Mouse (Mus musculus) heart, adult 18-20 months (tissue): ENCODE measurements around the gene Tnfrsf1a. TPM values are rescaled to one million over a fixed set of nuclear protein-coding genes. Genes with fewer than 3 reads are reported as not detected.
"Not testable (repeated sequence)": the region's sequence is repeated elsewhere in the genome, so short reads cannot be mapped to it uniquely, and the experiment has no call there.

Experiments used
- DNase-seq, 2 experiments: peaks; one replicate each; pipeline ENCODE4 v3.0.0; 2021 to 2022; ENCODE audit warnings: mixed read lengths in 1 of 2
- long read RNA-seq, 2 experiments: library from polyadenylated mRNA; stranded (forward); transcript quantifications; one replicate each; pipeline ENCODE4 v2.0.0; 2021
- total RNA-seq, 2 experiments: library from RNA; stranded (reverse); gene quantifications; 2 replicates each; pipeline ENCODE4 v1.2.3; 2021

Gene Tnfrsf1a
- 10 to 100 TPM; 47.5 to 50.8 TPM for total RNA-seq
- long read RNA-seq, experiment 1, transcript Tnfrsf1a-201 (10 exons, 2,156 nt): major isoform, 16 of 24 reads
- long read RNA-seq, experiment 1, partial matches to known transcripts: 7 of 24 reads
- long read RNA-seq, experiment 1, other reads (novel, unspliced or antisense): 1 of 24 reads
- long read RNA-seq, experiment 2, transcript Tnfrsf1a-201 (10 exons, 2,156 nt): major isoform, 13 of 15 reads
- long read RNA-seq, experiment 2, partial matches to known transcripts: 2 of 15 reads
- long read RNA-seq, experiment 2, other reads (novel, unspliced or antisense): 0 of 15 reads

GRCm38 (mm10) chr6:125348721-125349574 lies at the start of gene Tnfrsf1a:
TSS of gene Tnfrsf1a (plus strand) at chr6:125349362.
- DNase-seq: peak in 1 of 2 experiments; percentile 50

DNA sequence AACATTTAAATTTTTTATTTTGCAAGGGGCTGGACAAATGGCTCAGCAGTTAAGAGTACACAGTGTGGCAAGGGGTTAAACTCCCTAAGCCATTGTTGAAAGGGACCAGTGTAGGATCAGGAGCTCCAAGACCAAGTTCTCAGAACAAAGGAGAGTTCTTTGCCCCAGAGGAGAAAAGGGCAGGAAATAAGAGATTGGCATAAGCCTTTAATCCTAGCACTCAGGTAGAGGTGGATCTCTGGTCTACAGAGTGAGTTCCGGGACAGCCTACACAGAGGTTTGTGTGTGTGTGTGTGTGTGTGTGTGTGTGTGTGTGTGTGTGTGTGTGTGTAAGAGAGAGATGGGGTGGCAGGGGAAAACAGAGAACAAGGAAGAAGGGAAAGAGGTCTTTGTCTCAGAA lies 48.2 kb upstream of the Tnfrsf1a start:
- DNase-seq: no peak

DNA sequence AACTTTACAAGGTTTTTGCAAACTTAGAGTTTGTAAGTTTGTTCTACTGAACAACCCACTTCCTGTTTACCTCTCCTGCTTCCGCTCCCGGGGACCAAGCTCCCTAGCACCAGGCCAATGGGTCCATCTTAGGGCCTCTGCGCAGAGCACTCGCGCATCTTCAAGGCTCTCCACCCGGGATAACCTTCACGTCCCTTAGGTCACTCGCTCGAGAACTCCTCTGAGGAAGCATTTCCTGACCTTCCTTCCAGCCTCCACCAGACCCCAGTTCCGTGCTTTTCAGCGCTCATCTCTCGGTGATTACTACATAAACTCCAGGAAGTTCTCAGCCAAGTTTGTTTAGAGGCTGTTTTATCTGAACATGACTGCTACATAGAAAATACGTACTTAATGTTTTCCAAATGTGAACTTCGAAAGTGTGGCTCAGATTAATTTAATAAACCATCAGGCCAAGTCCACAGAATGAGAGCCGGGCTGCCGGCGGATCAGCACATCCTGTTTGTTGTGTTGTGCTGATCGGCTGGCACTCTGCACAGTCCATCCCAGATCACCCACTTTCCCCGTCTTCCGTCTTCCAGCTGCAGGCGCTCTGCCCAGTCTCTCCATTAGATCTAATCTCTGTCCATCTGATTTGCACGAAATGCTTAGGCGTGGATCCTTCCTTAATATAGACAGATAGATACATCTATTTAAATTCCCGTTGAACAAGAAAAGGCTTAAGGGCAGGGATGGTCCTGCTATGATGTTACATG lies 46.8 kb upstream of the Tnfrsf1a start:
- peak in 1 of 2 experiments; percentile 35 for DNase-seq

- DNase-seq: no peak
Observed at GRCm38 (mm10) chr6:125303242-125303641, 45.9 kb upstream of the Tnfrsf1a start.

DNA sequence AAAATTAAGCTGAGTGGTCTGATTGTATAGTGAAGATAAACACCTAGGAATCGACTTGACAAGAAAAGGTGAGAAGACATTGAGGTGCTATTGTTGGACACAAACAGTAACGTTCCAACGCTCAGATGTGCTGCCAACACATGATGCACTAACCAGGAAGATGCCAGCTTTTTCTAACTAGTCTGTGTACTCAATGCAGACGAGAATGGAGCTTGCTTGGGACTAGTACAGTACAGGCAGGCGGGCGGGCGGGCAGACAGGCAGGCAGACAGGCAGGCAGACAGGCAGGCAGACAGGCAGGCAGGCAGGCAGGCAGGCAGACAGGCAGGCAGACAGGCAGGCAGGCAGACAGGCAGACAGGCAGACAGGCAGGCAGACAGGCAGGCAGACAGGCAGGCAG lies 44.8 kb upstream of the Tnfrsf1a start:
- DNase-seq: not testable (repeated sequence)

DNA sequence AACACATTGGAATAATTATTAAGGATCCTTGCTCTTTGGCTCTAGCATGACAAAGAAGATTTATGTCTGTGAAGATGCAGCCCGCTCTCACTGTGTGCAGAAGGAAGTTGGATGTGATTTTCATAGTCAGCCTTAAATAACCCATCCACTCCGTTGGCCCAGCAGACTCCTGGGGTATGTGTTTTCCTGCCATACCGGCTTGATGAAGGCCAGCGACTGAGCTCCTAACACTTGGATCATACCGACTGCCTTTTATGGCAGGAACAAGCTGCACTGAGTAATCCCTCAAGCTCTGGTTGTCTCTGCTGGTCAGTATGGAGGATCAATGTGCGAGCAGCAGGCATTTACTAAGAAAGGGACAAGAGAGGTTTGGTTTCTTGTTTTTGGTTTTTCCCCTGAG lies 43.7 kb upstream of the Tnfrsf1a start:
- DNase-seq: no peak

DNA sequence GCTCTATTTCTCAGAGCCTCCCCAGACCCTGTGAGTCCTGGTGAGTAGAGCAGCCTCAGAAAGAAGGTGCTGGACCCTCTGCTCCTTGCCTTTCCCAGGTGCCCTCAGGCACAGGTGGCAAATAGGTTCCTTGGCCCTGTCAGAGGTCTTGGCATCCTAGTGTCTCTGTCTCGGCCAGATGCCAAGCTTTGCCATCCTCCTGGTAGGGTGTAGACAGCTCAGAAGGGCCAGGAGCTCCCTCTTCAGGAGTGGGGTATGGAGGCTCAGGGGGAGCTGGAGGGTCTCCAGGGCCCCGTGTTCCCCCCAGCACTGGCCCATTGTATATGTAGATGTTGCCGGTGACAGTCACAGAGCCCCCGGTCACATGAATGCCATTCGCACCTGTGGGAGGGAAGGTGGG lies 42.1 kb upstream of the Tnfrsf1a start:
- DNase-seq: no peak

DNA sequence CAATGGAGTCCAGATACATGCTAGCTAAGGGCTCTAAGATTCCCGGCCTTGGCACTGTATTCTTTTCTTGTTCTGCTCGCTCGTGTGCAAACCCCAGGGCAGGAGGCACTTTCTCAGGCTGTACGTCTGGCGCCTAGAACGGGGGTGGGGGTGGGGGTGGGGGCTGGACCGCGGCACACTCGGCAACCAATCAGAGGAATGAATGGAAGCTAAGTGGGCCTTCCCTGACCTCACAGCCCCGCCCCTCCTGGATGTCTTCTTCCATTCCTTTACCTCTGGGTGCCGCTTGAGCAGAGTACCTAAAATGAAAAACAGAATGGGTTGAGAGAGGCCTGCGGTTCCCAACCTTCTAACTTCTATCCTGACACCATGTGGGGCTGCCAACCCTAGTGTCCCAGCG lies 40.2 kb upstream of the Tnfrsf1a start:
- DNase-seq: no peak

DNA sequence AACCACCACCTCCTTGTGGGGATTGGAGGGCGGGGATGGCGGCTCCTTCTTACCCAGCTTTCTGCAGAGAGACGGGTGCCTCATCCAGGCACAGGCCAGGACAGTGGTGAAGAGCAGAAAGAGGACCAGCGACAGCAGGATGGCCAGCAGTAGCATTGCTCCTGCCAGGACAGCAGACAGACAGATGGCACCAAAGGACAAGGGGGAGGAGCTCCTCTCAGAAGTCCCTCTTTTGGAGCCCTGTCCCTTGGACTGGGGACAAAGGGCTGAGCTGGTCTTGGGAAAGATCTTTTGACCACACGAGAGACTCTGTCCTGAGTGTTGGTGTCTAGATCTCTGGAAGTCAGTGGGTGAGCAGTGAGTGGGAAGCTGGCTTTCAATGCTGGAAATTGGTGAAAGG lies 39.8 kb upstream of the Tnfrsf1a start:
- DNase-seq: no peak

GRCm38 (mm10) chr6:125312171-125312570 lies 37.0 kb upstream of the Tnfrsf1a start:
- DNase-seq: no peak

- peak in 1 of 2 experiments; percentile 37 for DNase-seq
Observed at GRCm38 (mm10) chr6:125312581-125313355, 36.4 kb upstream of the Tnfrsf1a start.

DNA sequence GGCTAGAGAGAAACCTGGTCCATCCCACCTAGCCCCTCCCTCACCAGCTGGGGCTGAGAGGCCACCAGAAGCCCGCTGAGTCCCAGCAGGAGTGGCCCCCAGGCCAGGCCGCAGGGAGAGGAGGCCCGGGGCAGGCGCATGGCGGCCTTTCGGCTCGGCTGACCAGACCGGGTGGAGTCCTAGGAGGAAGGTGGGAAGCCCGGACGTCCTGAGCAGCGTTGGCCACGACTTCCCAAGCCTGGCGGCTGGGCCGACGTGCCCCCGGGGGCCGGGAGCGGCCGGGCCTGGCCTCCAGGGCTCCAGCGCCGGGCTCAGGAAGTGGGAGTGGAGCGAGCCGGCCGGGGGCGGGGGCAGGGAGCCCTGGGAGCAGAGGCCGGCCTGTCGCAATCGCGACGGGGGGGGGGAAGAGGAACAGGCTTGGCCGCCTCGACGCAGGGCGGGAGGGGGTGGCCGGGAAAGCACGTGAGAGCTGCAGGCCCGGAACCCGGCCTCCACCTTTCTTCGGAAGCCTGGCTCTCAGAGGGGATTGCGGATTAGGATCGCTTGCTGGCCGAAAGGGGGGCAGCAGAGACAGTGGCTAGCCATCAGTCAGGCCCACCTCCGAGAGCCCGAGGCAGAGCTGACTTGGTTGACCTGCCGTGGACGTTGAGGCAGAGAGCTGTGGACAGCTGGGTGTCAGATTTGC lies 35.5 kb upstream of the Tnfrsf1a start, which contains the start of gene Ltbr:
Gene Ltbr (minus strand): TSS at position 340 of the 685 bp plus-strand sequence.
- DNase-seq: peak; percentile 87 to 96

DNA sequence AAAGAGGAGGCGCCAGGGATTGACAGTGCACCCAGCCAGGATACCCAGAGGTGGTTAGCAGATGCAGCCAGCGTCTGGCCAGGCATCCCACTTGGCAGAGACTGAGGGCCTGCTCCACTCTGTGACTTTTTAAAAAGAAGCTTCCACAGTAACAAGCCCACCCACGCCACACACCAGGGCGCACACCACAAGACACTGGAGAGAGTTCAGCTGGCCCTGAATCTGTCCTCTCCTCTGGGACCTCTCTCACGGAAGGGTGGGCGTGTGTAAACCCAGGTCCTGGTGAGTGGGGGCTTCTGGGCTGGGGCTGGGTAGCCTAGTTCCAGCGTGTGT lies 35.0 kb upstream of the Tnfrsf1a start:
- DNase-seq: no peak

DNA sequence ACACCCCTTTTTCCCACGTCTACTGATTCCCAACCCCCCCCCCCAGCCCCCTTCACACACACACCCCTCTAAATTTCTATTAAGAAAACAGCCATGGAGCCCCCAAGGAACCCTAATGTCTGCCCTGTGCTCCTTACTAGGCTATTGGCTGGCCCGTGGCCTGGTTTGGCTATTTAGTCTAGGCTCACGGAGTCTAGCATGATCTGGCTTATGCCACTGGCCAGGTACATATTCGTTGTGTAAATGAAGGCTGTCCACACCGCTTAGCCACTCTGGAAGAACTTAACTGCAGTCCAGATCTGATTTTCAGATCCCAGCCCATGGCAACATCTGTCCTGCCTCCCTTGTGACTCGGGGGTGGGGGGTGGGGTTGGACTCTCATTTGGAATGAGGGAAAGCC lies 34.4 kb upstream of the Tnfrsf1a start:
- DNase-seq: no peak

- DNase-seq: no peak
Observed at GRCm38 (mm10) chr6:125317077-125317476, 32.1 kb upstream of the Tnfrsf1a start.

GRCm38 (mm10) chr6:125318981-125319918 lies 29.9 kb upstream of the Tnfrsf1a start:
- no peak for DNase-seq

DNA sequence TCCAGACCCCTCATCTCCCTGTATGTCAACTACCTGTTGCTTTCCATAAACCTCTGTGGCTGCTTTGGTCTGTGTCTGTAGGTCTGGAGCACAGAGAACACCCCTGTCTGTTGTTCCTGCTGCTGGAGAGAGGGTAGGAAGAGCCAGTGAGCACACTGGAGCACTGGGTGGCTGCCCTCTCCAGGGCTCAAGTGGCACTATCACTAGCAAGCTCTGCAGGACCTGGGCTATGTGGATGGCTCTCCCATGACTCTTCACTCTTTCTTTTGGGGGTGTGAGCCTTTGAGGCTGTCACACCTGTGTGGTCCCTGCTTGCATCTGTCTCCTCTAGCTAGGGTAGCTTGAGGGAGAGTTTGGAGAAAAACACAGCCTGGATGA lies 29.3 kb upstream of the Tnfrsf1a start:
- no peak for DNase-seq

GRCm38 (mm10) chr6:125320323-125320722 lies 28.8 kb upstream of the Tnfrsf1a start, which contains the start of gene Scnn1a:
TSS of gene Scnn1a (plus strand) at chr6:125320659.
- no peak for DNase-seq

- DNase-seq: no peak
Observed at GRCm38 (mm10) chr6:125321114-125321855, 27.9 kb upstream of the Tnfrsf1a start.
